Mouse (Mus musculus): ENCODE measurements around the gene Sppl2b.

The Sppl2b gene

GRCm38 (mm10) chr10:80855749-80856073 is 636 bp downstream of the Sppl2b start:
- no peak for DNase-seq

DNA sequence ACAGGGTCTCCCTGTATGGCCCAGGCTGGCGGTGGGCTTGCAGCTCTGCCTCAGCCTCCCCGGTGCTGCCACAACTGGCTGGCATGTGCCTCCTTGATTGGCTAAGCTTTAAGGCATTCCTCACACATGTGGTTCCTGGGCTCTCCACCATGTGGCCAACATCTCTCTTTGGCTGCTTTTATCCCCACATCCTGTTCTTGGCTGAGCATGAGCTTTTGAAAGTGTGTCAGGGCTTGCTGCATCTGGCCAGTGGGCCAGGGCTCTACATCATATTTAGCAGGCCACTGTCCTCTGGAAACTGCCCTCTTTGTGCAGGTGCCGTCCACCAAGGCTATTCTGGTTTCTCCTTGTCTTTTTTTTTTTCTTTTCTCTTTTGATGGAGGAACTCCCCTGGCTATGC is 1.2 kb downstream of the Sppl2b start:
- DNase-seq = no peak

GRCm38 (mm10) chr10:80856908-80857307 is 1.8 kb downstream of the Sppl2b start:
- DNase-seq = no peak

- no peak for DNase-seq
Observed at GRCm38 (mm10) chr10:80857386-80857785, 2.3 kb downstream of the Sppl2b start.

GRCm38 (mm10) chr10:80857848-80858247 is 2.8 kb downstream of the Sppl2b start:
- DNase-seq = no peak

GRCm38 (mm10) chr10:80858350-80858935 is 3.4 kb downstream of the Sppl2b start:
- no peak for DNase-seq

- DNase-seq = no peak
Observed at GRCm38 (mm10) chr10:80862305-80862704, 7.2 kb downstream of the Sppl2b start.

GRCm38 (mm10) chr10:80864446-80864845 is 9.4 kb downstream of the Sppl2b start:
- DNase-seq = no peak

DNA sequence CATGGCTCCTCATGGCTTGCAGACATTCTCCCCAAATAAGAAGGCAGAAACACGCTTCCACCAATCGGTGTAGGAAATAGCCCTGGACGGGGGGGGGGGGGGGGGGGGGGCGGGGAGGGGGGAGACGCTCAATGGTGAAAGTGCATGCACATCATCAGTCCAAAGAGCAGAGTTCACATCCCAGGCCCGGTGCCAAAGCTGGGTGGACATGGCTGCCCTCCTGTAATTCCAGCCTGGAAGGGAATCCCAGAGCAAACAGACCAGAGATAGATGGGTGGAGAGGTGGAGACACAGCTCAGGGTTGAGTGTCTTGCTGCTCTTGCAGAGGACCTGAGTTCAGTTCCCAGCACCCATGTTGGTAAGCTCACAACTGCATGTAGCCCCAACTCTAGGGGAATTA is 15.9 kb downstream of the Sppl2b start:
- DNase-seq = no peak

DNA sequence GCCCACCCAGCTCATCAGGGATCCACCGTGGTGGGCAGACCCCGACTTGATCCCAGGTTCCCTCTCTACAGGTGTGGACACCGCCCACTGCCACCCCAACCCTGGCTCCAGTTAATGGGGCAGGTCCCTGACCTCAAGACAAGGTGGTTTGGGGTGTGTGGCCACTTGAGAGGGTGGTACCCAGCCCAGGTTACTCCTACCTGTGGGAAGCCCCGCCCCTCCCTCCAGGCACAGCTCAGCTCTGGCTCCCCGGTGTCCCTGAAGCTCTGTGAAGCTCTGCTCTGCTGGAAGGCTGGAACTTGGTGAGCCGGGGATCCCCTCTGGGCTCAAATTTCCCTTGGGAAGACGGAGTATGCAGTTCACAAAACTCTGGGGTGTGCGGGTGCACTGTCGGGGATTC is 16.5 kb downstream of the Sppl2b start, which contains the start of gene Tmprss9:
Gene Tmprss9 (plus strand): TSS at position 268 of the 400 bp plus-strand sequence.
- DNase-seq = no peak

- DNase-seq = no peak
Observed at GRCm38 (mm10) chr10:80874035-80874434, 19.0 kb downstream of the Sppl2b start.

DNA sequence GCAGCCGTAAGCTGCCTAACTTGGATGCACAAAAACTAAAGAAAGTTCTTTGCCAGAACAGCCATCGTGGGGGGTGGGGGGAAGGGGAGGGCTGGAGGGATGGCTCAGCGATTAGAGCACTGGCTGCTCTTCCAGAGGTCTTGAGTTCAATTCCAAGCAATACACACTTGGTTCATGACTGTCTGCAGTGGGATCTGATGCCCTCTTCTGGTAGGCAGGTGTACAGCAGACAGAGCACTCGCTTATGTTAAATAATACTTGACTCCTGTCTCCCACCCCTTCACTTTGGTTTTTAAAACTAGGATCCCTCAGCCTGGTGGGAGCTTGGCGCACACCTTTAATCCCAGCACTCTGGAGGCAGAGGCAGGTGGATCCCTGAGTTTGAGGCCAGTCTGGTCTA is 21.0 kb downstream of the Sppl2b start:
- peak; percentile 72 for DNase-seq

- no peak for DNase-seq
Observed at GRCm38 (mm10) chr10:80876594-80876993, 21.5 kb downstream of the Sppl2b start.

DNA sequence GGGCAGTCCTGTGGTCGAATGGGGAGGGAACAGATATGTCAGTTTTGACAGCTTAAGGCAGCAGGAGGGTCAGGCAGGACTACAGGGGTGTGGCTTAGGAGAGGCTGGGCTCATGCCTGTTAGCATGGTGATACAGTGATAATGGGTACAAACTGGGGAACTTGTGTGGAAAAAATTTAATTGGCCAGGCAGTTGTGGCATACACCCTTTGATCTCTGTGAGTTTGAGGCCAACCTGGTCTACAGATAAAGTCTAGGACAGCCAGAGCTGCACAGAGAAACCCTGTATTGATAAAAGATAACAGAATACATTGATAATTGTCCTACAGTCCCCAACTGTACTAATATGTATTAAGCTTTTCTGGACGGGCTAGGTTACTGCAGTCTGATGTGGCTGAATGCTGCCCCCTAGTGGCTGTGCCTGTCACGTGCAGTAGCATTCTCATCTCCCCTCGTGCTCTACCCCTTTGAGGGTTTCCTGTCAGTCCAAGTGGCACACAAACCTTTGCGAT is 25.1 kb downstream of the Sppl2b start:
- DNase-seq = peak; percentile 79

GRCm38 (mm10) chr10:80880901-80881300 is 25.8 kb downstream of the Sppl2b start:
- no peak for DNase-seq

- DNase-seq = peak; percentile 75
Observed at GRCm38 (mm10) chr10:80881301-80881700, 26.2 kb downstream of the Sppl2b start.

DNA sequence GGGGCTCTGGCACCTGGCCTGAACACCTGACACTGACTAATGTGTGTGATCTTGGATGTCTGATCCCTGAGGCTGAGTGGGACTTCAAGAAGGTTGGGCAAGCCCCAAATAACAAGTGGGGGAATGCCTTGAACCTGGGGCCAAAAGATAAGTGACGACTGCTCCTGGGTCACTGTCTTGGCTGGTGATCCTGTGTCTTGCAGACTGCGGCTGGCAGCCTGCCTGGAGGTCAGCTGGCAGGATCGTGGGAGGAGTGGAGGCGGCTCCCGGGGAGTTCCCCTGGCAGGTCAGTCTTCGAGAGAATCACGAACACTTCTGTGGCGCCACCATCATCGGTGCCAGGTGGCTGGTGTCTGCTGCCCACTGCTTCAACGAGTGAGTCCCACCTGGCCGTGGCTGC is 32.1 kb downstream of the Sppl2b start:
- no peak for DNase-seq

DNA sequence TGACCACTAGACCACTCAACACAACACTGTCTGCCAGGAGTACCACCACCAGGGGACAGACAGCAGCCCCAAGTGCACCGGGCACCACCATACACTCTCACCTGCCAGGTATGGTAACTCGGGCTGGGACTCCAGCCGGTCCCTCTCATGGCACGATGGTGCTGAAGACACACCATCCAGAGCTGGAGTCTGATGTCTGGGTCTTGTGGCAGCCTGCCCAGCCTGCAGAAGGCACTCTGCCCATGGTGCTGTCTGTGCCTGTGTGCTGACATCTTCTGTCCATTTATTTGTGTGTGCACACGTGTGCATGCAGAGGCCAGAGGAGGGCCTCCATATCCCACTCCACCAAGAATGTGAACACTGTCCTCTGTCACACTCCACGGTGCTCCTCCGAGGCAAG is 40.0 kb downstream of the Sppl2b start:
- DNase-seq = no peak

GRCm38 (mm10) chr10:80895697-80896096 is 40.6 kb downstream of the Sppl2b start:
- DNase-seq = no peak

GRCm38 (mm10) chr10:80896581-80897485 is 41.8 kb downstream of the Sppl2b start:
- no peak for DNase-seq

- no peak for DNase-seq
Observed at GRCm38 (mm10) chr10:80897861-80898510, 42.9 kb downstream of the Sppl2b start.

DNA sequence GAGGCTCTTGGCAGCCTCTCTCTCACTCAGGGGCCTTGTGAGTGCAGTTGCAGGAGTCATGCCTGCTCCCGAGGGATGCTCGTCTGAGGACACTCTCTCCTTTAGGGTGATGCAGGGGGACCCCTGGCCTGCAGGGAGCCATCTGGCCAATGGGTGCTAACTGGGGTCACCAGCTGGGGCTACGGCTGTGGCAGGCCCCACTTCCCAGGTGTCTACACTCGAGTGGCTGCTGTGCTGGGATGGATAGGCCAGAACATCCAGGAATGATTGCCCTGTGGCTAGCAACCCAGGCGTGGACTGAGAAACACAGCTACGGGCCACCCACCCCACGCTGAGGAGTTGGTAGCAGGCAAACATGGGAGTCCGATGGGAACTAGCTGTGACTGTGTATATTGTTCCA is 44.0 kb downstream of the Sppl2b start:
- no peak for DNase-seq

- DNase-seq = no peak
Observed at GRCm38 (mm10) chr10:80899591-80900317, 44.7 kb downstream of the Sppl2b start.
